In the genomic region with DNA sequence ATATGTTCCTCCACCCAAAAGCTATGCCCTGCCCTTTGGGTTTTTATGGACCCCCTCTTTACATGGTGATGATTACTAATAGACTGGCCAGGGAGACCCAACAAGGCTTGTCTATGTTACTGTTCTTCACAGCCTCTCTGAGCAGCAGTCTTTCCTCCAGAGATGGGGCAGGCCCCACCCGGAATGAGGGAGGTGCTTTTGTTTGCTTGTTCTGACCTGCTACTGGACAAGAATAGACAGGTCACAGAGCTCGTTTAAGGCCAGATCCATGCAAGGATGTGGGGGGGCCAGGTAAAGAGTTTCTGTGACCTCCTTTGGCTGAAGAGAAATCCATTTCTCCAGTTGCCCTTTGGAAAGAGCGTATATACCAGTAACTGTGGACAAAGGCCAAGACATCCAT, we compare ENCODE assay signal across 27 mouse cellular contexts.
"Had no signal": no experiment of that assay in that cellular context is flagged by ENCODE, and none has a peak within 500 bp of the region (broad histone marks: within the 10 kb centered on the region; RNA-seq: fewer than 3 reads in every experiment).

No protein-coding gene starts in this region.

- H3K9ac ChIP-seq: embryonic facial prominence, embryonic 12.5 days; embryonic facial prominence, embryonic 13.5 days; embryonic facial prominence, embryonic 15.5 days; forebrain, embryonic 12.5 days; forebrain, embryonic 13.5 days; forebrain, embryonic 15.5 days; forebrain, postnatal 0 days had no signal

- H3K36me3 ChIP-seq: embryonic facial prominence, embryonic 10.5 days; embryonic facial prominence, embryonic 12.5 days; embryonic facial prominence, embryonic 13.5 days; embryonic facial prominence, embryonic 15.5 days; forebrain, embryonic 12.5 days; forebrain, embryonic 15.5 days had no signal

- H3K9me3 ChIP-seq: embryonic facial prominence, embryonic 10.5 days; embryonic facial prominence, embryonic 12.5 days; embryonic facial prominence, embryonic 13.5 days; embryonic facial prominence, embryonic 15.5 days; forebrain, embryonic 12.5 days; forebrain, embryonic 13.5 days; forebrain, embryonic 15.5 days had no signal

- H3K4me2 ChIP-seq: embryonic facial prominence, embryonic 12.5 days; embryonic facial prominence, embryonic 13.5 days; embryonic facial prominence, embryonic 15.5 days; forebrain, embryonic 12.5 days; forebrain, embryonic 15.5 days had no signal

- H3K4me3 ChIP-seq: embryonic facial prominence, embryonic 12.5 days; embryonic facial prominence, embryonic 13.5 days; embryonic facial prominence, embryonic 15.5 days; erythroblast, embryonic 14.5 days; forebrain, embryonic 12.5 days; forebrain, embryonic 13.5 days; forebrain, embryonic 15.5 days; gastrocnemius, adult 2 months; heart, adult 2 months had no signal

- H3K27ac ChIP-seq: embryonic facial prominence, embryonic 10.5 days; embryonic facial prominence, embryonic 12.5 days; embryonic facial prominence, embryonic 13.5 days; embryonic facial prominence, embryonic 15.5 days; forebrain, embryonic 12.5 days; forebrain, embryonic 13.5 days; forebrain, embryonic 15.5 days; gastrocnemius, adult 2 months; heart, adult 2 months had no signal

- DNase-seq: cerebellum, adult 2 months; cerebellum, adult 8-10 months; cerebellum, adult 9-10 months; cerebellum, adult 9-11 months; cerebellum, postnatal 10 days; cerebellum, postnatal 14 days; cerebellum, postnatal 25 days; cerebellum, postnatal 36 days; embryo, embryonic 11 days; forebrain, postnatal 0 days; gastrocnemius, adult 2 months; gastrocnemius, postnatal 10 days; gastrocnemius, postnatal 14 days; gastrocnemius, postnatal 25 days; gastrocnemius, postnatal 36 days; heart, adult 18-20 months had no signal

- ATAC-seq: forebrain, embryonic 13.5 days; forebrain, embryonic 14.5 days; forebrain, embryonic 15.5 days; forebrain, embryonic 16.5 days; forebrain, postnatal 0 days had no signal

- H3K27me3 ChIP-seq: embryonic facial prominence, embryonic 12.5 days; embryonic facial prominence, embryonic 13.5 days; embryonic facial prominence, embryonic 15.5 days; forebrain, embryonic 12.5 days; forebrain, embryonic 13.5 days; forebrain, embryonic 15.5 days had no signal
